Mouse (Mus musculus) megakaryocyte, embryonic 14.5 days (primary cell): ENCODE measurements around the gene Pafah1b1.

Source experiments
- FLI1 ChIP-seq: IDR thresholded peaks from 2 replicates; pipeline ENCODE4 v1.6.1; 2012; ENCODE audit warnings: low read length, inconsistent platforms, mixed read lengths
- GATA1 ChIP-seq: IDR thresholded peaks from 3 replicates; pipeline ENCODE4 v1.6.1; 2012; ENCODE audit warnings: mixed read lengths, low read length, inconsistent platforms, borderline replicate concordance

- TF ChIP-seq GATA1 (no peak), FLI1 (no peak)
These were observed 47.9 kb upstream of the Pafah1b1 start for GRCm38 (mm10) chr11:74772386-74772785.
